Mouse (Mus musculus) liver, adult (tissue): Measurements from ENCODE around the gene Dars.

Source experiments
- GATA4 ChIP-seq: IDR thresholded peaks from 2 replicates; pipeline ENCODE4 v1.6.1; 2014; ENCODE audit warnings: mild to moderate bottlenecking, low read length; ENCODE audit not compliant: insufficient replicate concordance

Dars gene

DNA sequence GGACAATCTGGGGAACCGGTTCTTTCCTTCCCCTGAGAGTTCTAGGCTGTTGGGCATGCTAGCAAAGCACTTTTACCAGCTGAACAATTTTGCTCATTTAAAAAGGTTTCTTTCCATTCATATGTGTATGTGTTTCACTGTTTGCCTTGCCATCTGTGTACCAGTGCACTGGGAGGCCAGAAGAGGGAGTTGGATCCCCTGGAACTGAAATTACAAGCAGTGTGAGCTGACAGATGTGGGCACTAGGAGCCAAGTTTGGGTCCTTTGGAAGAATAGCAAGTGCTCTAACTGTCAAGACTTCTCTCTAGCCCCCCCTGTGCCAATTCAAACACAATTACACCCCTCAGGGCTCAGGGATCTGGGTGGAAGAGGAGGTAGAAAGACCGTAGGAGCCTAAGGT, 92.4 kb downstream of the Dars start:
- TF ChIP-seq GATA4, result no peak

GRCm38 (mm10) chr1:128323026-128323643, 94.0 kb downstream of the Dars start:
- no peak for TF ChIP-seq GATA4

DNA sequence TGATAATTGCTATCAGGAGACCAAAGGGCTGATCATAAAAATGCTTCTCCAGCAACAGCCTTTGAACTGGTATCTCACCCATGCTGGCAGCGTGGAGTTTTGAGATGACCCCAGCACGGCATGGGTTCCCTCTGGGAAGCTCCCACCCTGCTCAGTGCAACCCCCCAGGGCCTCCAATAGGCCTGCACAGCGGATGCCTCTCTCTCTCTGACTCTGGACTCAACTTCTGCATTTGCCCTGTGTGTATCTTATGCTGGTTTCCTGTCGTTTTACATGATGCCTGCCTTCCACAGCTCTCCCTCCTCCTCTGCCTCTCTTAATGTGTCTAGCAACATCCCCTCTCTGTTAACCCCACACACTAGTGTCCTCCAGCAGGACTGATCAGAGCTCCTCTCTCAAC, 102.5 kb downstream of the Dars start:
- no peak for TF ChIP-seq GATA4
